Mouse (Mus musculus) heart, adult 11 months (tissue): ENCODE results near the gene Tmem240.
A peak's percentile ranks its signal among the peaks of the same experiment; 100 is the strongest.

Experiments
- DNase-seq: peaks from one replicate; pipeline ENCODE4 v3.0.0; 2022

Tmem240 gene

GRCm38 (mm10) chr4:155772786-155773185 is 38.2 kb downstream of the Tmem240 start:
- DNase-seq: peak; percentile 90

GRCm38 (mm10) chr4:155773335-155774078 is 38.9 kb downstream of the Tmem240 start:
- DNase-seq: peak; percentile 91

GRCm38 (mm10) chr4:155774280-155774754 is 39.7 kb downstream of the Tmem240 start, which contains the start of gene Vwa1:
Gene Vwa1 (minus strand): TSS chr4:155774698.
- peak; percentile 99 for DNase-seq

GRCm38 (mm10) chr4:155774971-155775740 is 40.6 kb downstream of the Tmem240 start:
- peak; percentile 98 for DNase-seq

GRCm38 (mm10) chr4:155775855-155776254 is 41.3 kb downstream of the Tmem240 start:
- peak; percentile 95 for DNase-seq

GRCm38 (mm10) chr4:155776704-155777335 is 42.2 kb downstream of the Tmem240 start:
- peak; percentile 97 for DNase-seq

- DNase-seq: peak; percentile 91
Observed at GRCm38 (mm10) chr4:155777816-155778215, 43.2 kb downstream of the Tmem240 start.

- DNase-seq: no peak
Observed at GRCm38 (mm10) chr4:155779498-155779897, 44.9 kb downstream of the Tmem240 start.

- DNase-seq: peak; percentile 99
Observed at GRCm38 (mm10) chr4:155780895-155781294, 46.3 kb downstream of the Tmem240 start.

GRCm38 (mm10) chr4:155783486-155784080 is 49.0 kb downstream of the Tmem240 start:
- peak; percentile 88 for DNase-seq

GRCm38 (mm10) chr4:155784081-155784701 is 49.6 kb downstream of the Tmem240 start:
- DNase-seq: peak; percentile 98

GRCm38 (mm10) chr4:155785246-155785645 is 50.6 kb downstream of the Tmem240 start:
- peak; percentile 90 for DNase-seq

- peak; percentile 79 for DNase-seq
Observed at GRCm38 (mm10) chr4:155785819-155786218, 51.2 kb downstream of the Tmem240 start, which contains the start of gene Tmem88b. Gene Tmem88b (minus strand): TSS chr4:155785874.

- peak; percentile 83 for DNase-seq
Observed at GRCm38 (mm10) chr4:155788300-155788699, 53.7 kb downstream of the Tmem240 start.

GRCm38 (mm10) chr4:155788833-155789232 is 54.2 kb downstream of the Tmem240 start:
- peak; percentile 87 for DNase-seq

- peak; percentile 81 for DNase-seq
Observed at GRCm38 (mm10) chr4:155790021-155790489, 55.5 kb downstream of the Tmem240 start, which contains the start of gene Ankrd65. Gene Ankrd65 (plus strand): TSS chr4:155790439.
